Mouse (Mus musculus) bone marrow macrophage, adult 2 months (primary cell): Measurements from ENCODE around the gene Lrch3.

Source experiments
- CTCF ChIP-seq: IDR thresholded peaks from 2 replicates; pipeline ENCODE4 v1.5.1; 2012; ENCODE audit warnings: low read depth, mild to moderate bottlenecking, low read length, moderate library complexity
- POLR2A ChIP-seq: IDR thresholded peaks from 2 replicates; pipeline ENCODE4 v1.6.1; 2012; ENCODE audit warnings: mild to moderate bottlenecking, low read depth, low read length, borderline replicate concordance

DNA sequence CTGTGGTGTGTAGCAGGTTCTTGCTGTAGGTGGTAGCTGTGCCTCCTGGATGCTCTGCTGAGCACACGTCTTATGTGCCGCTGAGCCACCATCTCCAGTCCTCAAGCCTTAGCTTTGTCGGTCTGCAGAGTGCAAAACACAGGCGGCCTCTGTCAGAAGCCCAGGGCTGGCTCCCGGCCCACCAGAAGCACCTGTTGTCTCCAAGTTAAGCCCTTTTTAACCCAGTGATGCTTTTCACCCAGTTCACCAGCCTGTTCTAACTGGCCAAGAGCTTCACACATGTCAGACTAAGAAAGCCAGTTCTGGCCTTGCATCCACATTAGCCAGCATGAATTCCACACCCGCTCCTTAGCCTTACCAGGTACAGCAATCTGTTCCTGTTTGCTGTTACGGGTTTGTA lies 93.0 kb downstream of the Lrch3 start:
- TF ChIP-seq POLR2A (no peak), CTCF (no peak)
